Mouse (Mus musculus): ENCODE results near the gene Nme4.
A peak's percentile ranks its signal among the peaks of the same experiment; 100 is the strongest.

The Nme4 gene

GRCm38 (mm10) chr17:26095121-26095740, at the start of gene Nme4:
Gene Nme4 (minus strand): TSS chr17:26095602.
- peak; percentile 43 for DNase-seq

GRCm38 (mm10) chr17:26143386-26143785, 48.0 kb upstream of the Nme4 start:
- no peak for DNase-seq

DNA sequence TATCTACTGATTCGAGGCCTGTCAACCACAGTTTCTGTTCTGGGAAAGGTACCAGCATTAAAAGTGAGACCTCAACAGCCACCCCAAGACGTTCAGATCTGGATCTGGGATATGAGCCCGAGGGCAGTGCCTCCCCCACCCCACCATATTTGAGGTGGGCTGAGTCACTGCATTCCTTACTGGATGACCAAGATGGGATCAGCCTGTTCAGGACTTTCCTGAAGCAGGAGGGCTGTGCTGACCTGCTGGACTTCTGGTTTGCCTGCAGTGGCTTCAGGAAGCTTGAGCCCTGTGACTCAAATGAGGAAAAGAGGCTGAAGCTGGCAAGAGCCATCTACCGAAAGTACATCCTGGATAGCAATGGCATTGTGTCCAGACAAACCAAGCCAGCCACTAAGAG, 47.4 kb upstream of the Nme4 start:
- DNase-seq, result no peak

DNA sequence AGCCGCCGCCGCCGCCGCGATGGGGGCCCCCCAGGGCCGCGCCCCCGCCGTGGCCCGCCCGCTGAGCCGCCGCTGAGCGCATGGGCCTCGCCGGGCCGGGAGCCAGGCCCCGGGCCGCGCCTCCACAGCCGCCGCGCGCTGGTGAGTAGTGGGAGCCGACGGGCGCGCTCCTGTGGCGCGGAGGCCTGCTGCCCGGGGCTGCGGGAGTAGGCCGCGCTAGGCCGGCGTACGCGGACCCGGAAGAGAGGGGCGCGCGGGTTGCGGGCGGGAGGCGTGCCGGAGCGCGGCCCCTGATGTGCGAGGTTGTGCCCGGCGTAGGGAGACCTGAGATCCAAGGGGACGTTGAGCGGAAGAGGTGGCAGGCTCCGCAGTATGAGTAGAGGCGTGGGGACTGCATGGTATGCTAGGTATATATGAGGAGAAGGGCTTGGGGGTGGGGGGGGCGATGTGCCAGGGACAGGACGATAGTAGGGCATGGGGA, 43.5 kb upstream of the Nme4 start:
- DNase-seq, result no peak

GRCm38 (mm10) chr17:26138239-26138836, 42.9 kb upstream of the Nme4 start, which contains the start of gene Axin1:
Gene Axin1 (plus strand): TSS chr17:26138688.
- peak; percentile 97 for DNase-seq

GRCm38 (mm10) chr17:26137751-26138130, 42.3 kb upstream of the Nme4 start:
- DNase-seq, result no peak

DNA sequence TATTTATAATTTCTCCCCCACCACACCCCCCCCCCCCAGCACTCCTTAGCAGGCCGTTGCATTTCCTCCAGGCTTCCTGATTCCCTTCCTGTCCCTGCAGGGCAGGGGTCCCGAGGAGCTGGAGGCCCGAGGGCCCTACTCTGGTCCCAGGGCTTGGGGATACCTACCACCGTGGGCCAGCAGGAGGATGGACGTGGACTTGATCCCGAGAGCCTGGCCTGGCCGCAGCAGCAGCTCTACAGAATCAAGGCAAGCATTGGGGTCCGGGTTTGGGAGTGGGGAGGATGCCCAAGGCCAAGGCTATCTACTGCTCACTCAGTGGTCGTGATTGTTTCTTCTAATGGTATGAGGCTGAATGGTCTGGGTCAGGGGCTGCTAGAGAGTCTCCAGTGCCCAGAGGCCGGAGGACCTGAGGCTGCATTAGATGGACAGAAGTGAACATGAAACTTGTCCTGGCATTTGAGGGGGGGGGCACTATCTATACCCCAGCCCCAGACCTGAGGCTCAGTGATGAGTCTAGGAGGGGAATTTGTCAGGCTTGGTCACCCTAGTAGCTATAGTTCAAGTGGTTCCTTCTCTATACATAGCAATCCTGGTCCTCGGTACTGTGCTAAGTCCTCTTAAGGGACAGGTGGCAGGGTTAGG, 41.8 kb upstream of the Nme4 start:
- DNase-seq, result no peak

DNA sequence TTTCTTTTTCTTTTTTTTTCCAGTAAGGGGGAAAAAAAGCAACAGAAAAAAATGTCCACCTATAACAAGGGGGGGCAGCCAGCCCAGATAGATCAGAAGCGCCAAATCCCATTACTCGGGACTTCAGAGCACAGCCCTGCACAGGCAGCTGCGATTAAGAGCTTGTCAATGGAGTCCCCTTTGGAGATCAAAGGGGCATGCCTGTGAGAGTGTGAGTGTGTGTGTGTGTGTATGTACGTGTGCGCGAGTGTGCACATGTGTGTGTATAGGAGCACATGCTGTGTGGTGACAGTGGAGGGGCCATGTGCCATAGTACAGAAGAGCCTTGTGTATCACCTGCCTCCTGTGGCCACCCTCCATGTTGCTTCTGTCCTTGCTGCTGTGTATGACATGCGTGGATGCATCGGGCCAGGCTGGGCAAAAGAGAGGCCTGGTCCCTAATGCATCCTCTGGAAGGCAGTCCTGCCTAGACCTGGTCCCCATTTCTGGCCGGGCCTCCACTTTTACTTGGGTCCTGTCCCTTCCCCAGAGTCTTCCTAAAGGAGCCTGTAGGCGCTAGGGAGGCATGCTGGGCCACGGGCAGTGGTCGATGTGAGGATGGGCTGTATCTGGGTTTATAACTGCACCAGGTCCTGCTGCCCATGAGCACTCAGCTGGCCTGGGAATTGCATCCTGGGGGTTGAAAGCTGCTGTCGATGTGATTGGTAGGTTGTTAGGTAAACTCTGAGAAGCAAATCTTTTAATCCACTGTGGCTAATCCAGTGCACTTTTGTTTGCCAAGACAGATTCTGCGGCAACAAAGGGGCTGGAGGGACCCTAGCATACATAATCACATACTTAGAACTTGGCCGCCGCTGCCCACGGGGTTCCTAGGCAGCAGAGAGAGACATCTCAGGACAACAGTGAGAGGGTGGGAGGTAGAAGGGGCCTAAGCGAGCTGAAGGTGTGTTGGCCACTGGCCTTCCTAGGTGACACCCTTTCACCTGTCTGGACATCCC, 36.8 kb upstream of the Nme4 start:
- DNase-seq, result no peak

DNA sequence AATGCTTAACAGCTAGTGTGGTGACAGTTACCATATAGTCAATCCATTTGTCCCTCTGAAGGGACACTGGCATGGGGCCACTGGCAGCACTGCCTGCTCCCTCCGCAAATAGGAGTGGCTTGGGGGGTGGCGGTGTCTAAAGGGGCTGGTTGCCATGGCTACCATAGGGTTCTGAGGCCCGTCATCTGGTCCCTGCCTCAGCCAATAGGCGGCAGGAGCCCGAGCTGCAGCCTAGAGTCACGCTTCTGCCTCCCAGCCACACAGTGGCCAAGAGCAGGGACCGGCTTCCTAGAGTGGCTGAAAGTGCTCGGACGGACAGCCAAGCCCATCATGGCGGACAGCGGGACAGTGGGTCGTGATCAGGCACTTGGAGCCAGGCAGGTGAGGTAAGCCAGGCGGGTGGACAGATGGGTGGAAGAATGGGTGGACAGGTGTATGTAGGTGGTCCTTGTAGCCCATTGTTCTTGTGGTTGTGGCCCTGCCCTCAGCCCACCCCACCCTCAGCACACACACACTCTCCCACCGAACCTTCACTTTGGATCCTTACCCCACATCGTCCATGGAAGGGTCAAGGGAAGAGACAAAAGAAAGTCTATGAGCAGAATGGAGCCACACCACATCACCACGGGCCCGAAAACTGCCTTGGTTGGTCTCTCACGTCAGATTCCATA, 35.8 kb upstream of the Nme4 start:
- DNase-seq, result no peak

- no peak for DNase-seq
These were observed 29.8 kb upstream of the Nme4 start for GRCm38 (mm10) chr17:26125226-26125625.

GRCm38 (mm10) chr17:26124560-26124959, 29.2 kb upstream of the Nme4 start:
- no peak for DNase-seq

GRCm38 (mm10) chr17:26123267-26123684, 27.9 kb upstream of the Nme4 start, which contains the start of gene Mrpl28:
Gene Mrpl28 (plus strand): TSS chr17:26123500.
- DNase-seq, result peak; percentile 94

- no peak for DNase-seq
These were observed 27.2 kb upstream of the Nme4 start for GRCm38 (mm10) chr17:26122431-26123140.

DNA sequence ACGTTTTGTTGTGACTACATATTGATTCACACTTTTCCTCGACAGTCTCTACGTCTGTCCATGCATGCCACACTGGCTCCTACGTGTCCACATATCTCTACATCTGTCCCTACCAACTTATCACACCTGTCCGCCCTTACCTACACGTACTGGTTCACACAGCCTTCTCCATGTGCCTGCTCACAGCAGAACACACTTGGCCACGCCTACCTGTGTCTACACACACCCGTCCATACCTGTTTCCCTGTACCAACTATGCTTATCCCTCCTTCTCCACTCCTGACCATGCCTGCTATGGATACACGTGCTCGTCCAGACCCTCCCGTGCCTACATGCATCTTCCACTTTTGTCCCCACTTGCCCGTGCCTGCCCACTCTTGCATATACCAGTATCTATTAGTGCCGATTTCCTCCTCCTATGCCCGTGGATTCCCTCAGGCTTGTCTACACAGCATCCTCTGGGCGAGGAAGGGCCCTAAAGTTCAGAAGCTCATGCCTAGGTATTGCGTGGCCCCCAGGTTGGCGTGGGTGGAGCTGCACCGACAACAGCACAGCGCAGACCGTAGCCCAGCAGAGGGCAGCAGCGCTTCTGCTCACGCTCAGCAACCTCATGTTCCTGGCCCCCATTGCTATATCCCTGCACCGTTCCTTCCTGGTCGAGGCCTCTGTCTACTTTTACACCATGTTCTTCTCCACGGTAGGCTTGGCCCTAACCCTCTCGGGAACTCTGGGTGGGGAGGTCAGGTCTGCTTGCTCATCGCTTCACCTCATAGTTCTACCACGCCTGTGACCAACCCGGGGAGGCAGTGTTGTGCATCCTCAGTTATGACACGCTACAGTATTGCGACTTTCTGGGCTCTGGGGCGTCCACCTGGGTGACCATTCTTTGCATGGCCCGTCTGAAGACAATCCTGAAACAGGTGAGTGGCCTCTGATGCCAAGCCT, 24.6 kb upstream of the Nme4 start:
- DNase-seq, result peak; percentile 52

DNA sequence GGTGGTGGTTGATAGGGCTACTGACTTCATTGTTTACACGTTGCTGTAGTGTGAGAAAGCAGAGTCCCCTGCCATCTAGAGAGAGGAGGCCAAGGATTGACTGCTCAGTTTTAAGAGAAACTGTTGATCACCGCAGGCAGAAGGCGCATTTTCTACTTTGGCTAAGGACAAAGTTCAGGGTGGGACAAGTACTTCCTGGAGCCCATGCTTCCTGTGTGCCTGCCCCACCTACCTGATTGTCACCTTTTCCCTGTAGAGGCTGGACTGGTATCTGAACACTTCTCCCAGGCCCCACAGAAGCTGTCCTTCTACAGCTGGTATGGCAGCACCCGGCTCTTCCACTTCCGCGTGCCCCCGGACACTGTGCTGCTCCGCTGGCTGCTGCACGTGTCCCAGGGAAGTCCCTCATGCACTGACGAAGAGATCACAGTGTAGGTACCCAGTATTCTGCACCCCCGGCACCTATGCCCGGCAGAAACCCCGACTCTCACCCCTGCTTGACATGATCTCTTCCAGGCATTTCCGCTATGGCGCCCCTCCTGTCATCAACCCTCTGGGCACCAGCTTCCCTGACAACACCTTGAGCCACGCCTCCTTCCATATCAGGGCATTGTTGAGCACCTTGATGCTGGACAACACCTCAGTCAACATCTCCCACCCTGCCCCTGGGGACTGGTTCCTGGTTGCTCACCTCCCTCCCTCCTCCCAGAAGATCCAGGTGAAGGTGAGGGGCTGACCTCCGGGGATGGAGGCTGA, 21.3 kb upstream of the Nme4 start:
- DNase-seq, result peak; percentile 54

DNA sequence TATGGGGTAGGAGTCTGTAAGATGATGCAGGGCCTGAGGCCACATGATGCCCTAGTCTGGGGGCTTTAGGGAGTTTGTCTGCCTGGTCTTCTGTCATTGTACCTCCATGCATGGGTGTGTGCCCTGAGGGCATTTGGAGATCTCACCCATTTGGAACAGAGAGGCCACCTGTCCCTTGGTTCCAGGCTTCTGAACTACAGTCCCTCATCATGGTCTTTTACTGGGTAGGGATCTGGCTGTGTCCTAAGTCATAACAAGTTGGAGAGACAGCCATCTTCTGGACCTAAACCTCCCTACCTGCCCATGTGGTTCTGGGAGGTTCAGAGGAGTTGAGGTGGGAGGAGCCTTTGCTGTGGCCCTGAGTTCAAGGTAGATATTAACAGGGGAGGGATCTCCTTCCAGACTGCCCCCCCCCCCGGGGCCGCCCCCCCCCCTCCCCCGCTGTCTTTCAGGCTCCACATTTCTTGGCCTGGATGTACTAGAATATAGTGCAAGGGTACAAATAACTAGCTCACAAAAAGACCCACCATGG, 20.6 kb upstream of the Nme4 start:
- DNase-seq, result peak; percentile 82

- peak; percentile 96 for DNase-seq
These were observed 19.9 kb upstream of the Nme4 start for GRCm38 (mm10) chr17:26115205-26115898.

GRCm38 (mm10) chr17:26114461-26114860, 19.1 kb upstream of the Nme4 start:
- DNase-seq, result peak; percentile 54

DNA sequence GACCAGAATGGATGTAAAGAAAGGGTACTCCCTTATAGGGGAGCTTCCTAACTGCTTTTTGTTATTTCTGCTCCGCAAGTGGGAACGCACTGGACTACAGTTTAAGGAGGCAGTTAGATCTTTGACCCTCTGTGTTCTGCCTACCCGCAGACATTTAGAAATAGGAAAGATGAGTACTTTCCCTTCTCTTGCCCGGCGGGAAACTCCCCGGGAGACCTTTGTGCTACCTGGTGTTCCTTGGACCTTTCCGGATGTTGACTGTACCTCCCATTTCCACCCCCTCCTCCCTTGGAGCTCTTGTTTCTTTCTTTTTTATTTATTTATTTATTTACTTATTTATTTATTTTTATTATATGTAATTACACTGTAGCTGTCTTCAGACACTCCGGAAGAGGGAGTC, 18.7 kb upstream of the Nme4 start:
- DNase-seq, result peak; percentile 87
